9 mouse cellular contexts compared by ENCODE assay signal in the genomic region with DNA sequence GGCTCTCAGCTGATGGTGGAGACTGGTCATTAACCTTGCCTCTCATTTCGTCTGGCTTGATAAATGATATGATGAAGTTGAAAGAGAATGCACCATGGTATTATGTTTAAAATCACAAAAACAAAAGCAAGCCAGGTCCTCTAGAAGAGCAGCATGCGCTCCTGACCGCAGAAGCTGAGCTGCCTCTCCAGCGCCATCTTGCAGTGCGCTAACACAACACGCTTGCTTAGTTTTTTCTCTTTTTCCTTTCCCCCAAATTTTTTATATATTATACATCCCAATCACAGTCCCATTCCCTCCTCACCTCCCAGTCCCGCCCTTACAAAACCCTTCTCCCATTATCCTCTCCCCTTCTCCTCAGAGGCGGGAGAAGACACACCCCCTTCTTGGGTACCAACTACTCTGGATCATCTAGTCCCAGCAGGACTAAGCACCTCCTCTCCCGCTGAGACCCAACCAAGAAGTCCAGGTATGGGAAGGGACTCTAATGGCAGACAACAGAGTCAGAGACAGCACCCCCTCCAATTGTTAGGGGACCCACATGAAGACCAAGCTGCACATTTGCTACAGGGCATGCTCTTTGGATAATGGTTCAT. TPM values are rescaled to one million over a fixed set of nuclear protein-coding genes. Genes with fewer than 3 reads are reported as not detected.
DNase-seq lines count a peak whose midpoint lies in the region; ATAC-seq lines count a peak whose summit lies in the region.
"Had no signal": no experiment of that assay in that cellular context is flagged by ENCODE, and none has a peak within 500 bp of the region (broad histone marks: within the 10 kb centered on the region; RNA-seq: fewer than 3 reads in every experiment).

No protein-coding gene starts in this region.

- 0 out of 2 replicates have a peak, but pooled peaks cover 5% of the 10 kb centered on the region for H3K27me3 ChIP-seq in neural tube, embryonic 11.5 days (ENCODE audit: control insufficient read depth, insufficient read depth, low read length)
- H3K27me3 ChIP-seq in intestine, embryonic 15.5 days (replicated peaks): peaks cover 23% of the 10 kb centered on the region
- 0 out of 2 replicates have a peak, but pooled peaks cover 2% of the 10 kb centered on the region for H3K27me3 ChIP-seq in neural tube, embryonic 14.5 days (ENCODE audit: control insufficient read depth, insufficient read depth, low read length)

- H3K9me3 ChIP-seq in neural tube, embryonic 11.5 days (ENCODE audit: control insufficient read depth, low read length): no peaks in the 10 kb centered on the region
- H3K9me3 ChIP-seq in intestine, embryonic 15.5 days: no peaks in the 10 kb centered on the region
- no peaks in the 10 kb centered on the region for H3K9me3 ChIP-seq in neural tube, embryonic 14.5 days (ENCODE audit: control insufficient read depth, low read length)

- H3K4me3 ChIP-seq in neural tube, embryonic 11.5 days (ENCODE audit: low read depth, low read length): peak overlapping the region; percentile 34
- H3K4me3 ChIP-seq in intestine, embryonic 15.5 days (replicated peaks): peak overlapping the region; percentile 35
- H3K4me3 ChIP-seq in neural tube, embryonic 14.5 days (ENCODE audit: low read depth, low read length): peak overlapping the region; percentile 33
- H3K4me3 ChIP-seq: erythroblast, embryonic 14.5 days had no signal

- no peak for DNase-seq in frontal cortex, postnatal 36 days (ENCODE audit: low spot score in 2 of 2)
- peak; percentile 44 for DNase-seq in neural tube, embryonic 11.5 days (ENCODE audit: low spot score)
- no peak for DNase-seq in neural tube, embryonic 10.5 days (ENCODE audit: extremely low spot score, low spot score)
- DNase-seq in MN1 (ENCODE audit: low spot score): no peak

- H3K4me1 ChIP-seq in neural tube, embryonic 11.5 days (ENCODE audit: control insufficient read depth, insufficient read depth, low read length): no peaks in the 10 kb centered on the region
- H3K4me1 ChIP-seq in intestine, embryonic 15.5 days (replicated peaks): 0 out of 2 replicates have a peak, but pooled peaks cover 4% of the 10 kb centered on the region
- H3K4me1 ChIP-seq in neural tube, embryonic 14.5 days (ENCODE audit: control insufficient read depth, insufficient read depth, low read length): no peaks in the 10 kb centered on the region

- H3K9ac ChIP-seq in neural tube, embryonic 11.5 days (ENCODE audit: low read length): peak overlapping the region; percentile 52
- peak overlapping the region; percentile 28; the same call in 1 of the 2 replicates for H3K9ac ChIP-seq in intestine, embryonic 15.5 days
- H3K9ac ChIP-seq in neural tube, embryonic 14.5 days (replicated peaks; ENCODE audit: low read depth, low read length): peak overlapping the region; percentile 41

- peak overlapping the region; percentile 68 for H3K4me2 ChIP-seq in neural tube, embryonic 11.5 days (ENCODE audit: low read depth)
- peak overlapping the region; percentile 75 for H3K4me2 ChIP-seq in intestine, embryonic 15.5 days (replicated peaks)
- peak overlapping the region; percentile 57 for H3K4me2 ChIP-seq in neural tube, embryonic 14.5 days (ENCODE audit: low read depth, low read length)

- WGBS in neural tube, embryonic 11.5 days: 18% methylated on average over 9 of the region's 9 CpGs
- WGBS in intestine, embryonic 15.5 days: 15% methylated on average over 9 of the region's 9 CpGs
- 15% methylated on average over 9 of the region's 9 CpGs for WGBS in neural tube, embryonic 14.5 days

- H3K36me3 ChIP-seq in neural tube, embryonic 11.5 days (ENCODE audit: control insufficient read depth, insufficient read depth, low read length): no peaks in the 10 kb centered on the region
- no peaks in the 10 kb centered on the region for H3K36me3 ChIP-seq in intestine, embryonic 15.5 days
- H3K36me3 ChIP-seq in neural tube, embryonic 14.5 days (ENCODE audit: control insufficient read depth, insufficient read depth, low read length): no peaks in the 10 kb centered on the region

- ATAC-seq in frontal cortex, adult (ENCODE audit: low TSS enrichment): peak; percentile 56
- no peak for ATAC-seq in neural tube, embryonic 11.5 days (ENCODE audit: insufficient read depth, low FRiP score, low TSS enrichment)
- no peak for ATAC-seq in intestine, embryonic 15.5 days
- ATAC-seq in neural tube, embryonic 14.5 days (ENCODE audit: low read depth): peak; percentile 73
- no peak for ATAC-seq in activated CD4-positive, CD25-positive, alpha-beta regulatory T cell, adult 4 months

- no peak overlapping the region for H3K27ac ChIP-seq in neural tube, embryonic 11.5 days (ENCODE audit: low read depth, low read length)
- no peak overlapping the region for H3K27ac ChIP-seq in intestine, embryonic 15.5 days
- H3K27ac ChIP-seq in neural tube, embryonic 14.5 days (ENCODE audit: low read depth, low read length): peak overlapping the region; percentile 70

RNA-seq across cellular contexts. Expression of a gene that starts 0.4 kb away (rescaled TPM):
- polyA plus RNA-seq in neural tube, embryonic 11.5 days (2014; fragmentation: Nextera tagmentation; extraction: Ambion mirVana): 0.05 and 0.12 TPM in 2 replicates
- polyA plus RNA-seq in intestine, embryonic 15.5 days (2015; fragmentation: Nextera tagmentation; extraction: Ambion mirVana): 0.06 and 0.09 TPM in 2 replicates
- polyA plus RNA-seq in neural tube, embryonic 14.5 days (2014; fragmentation: Nextera tagmentation; extraction: Ambion mirVana): 4.9 and 7.2 TPM in 2 replicates
- under 1 TPM in 1 of 2 experiments, not detected in 1; 0.07 TPM for polyA plus RNA-seq in activated CD4-positive, CD25-positive, alpha-beta regulatory T cell, adult 4 months (2017; shearing (Covaris generic))
- polyA plus RNA-seq: erythroblast, embryonic 14.5 days had no signal

RNA-seq across cellular contexts. Expression of a gene that starts 43.5 kb away (rescaled TPM):
- 0.07 TPM in 1 of 2 replicates, not detected in the other for polyA plus RNA-seq in neural tube, embryonic 11.5 days (2014; fragmentation: Nextera tagmentation; extraction: Ambion mirVana)
- not detected in 2 replicates for polyA plus RNA-seq in intestine, embryonic 15.5 days (2015; fragmentation: Nextera tagmentation; extraction: Ambion mirVana)
- not detected in 2 replicates for polyA plus RNA-seq in neural tube, embryonic 14.5 days (2014; fragmentation: Nextera tagmentation; extraction: Ambion mirVana)
- polyA plus RNA-seq in activated CD4-positive, CD25-positive, alpha-beta regulatory T cell, adult 4 months (2017; shearing (Covaris generic)): not detected
- polyA plus RNA-seq: erythroblast, embryonic 14.5 days had no signal

Comparison
In these comparisons a context has a peak if more than half of its experiments do, and no peak if none do; other contexts are left out.
1. ATAC-seq: peak in frontal cortex, adult (single experiment) and neural tube, embryonic 14.5 days (single experiment); none in neural tube, embryonic 11.5 days (single experiment), intestine, embryonic 15.5 days (single experiment) and activated CD4-positive, CD25-positive, alpha-beta regulatory T cell, adult 4 months (single experiment).
2. Peak in every context shown above with its lines, with median percentiles within 50 percentile points of each other: H3K4me2 ChIP-seq, H3K4me3 ChIP-seq and H3K9ac ChIP-seq.